17 mouse cellular contexts compared by ENCODE assay signal in genomic region chr15:81650636-81651035, GRCm38 (mm10). TPM values are rescaled to one million over a fixed set of nuclear protein-coding genes. Genes with fewer than 3 reads are reported as not detected.
A peak's percentile ranks its signal among the peaks of the same experiment; 100 is the strongest.
DNase-seq lines count a peak whose midpoint lies in the region; ATAC-seq and TF ChIP-seq lines count a peak whose summit lies in the region.
"Had no signal": no experiment of that assay in that cellular context is flagged by ENCODE, and none has a peak within 500 bp of the region (broad histone marks: within the 10 kb centered on the region; RNA-seq: fewer than 3 reads in every experiment).

No protein-coding gene starts in this region.

- no peaks in the 10 kb centered on the region for H3K27me3 ChIP-seq in hindbrain, embryonic 16.5 days (replicated peaks; ENCODE audit: control insufficient read depth, insufficient read depth, low read length)
- H3K27me3 ChIP-seq: forebrain, embryonic 13.5 days; heart, embryonic 13.5 days; intestine, embryonic 15.5 days; limb, embryonic 13.5 days; liver, embryonic 15.5 days had no signal

- H3K36me3 ChIP-seq in hindbrain, embryonic 16.5 days (ENCODE audit: control insufficient read depth, insufficient read depth, low read length) = peaks cover 32% of the 10 kb centered on the region

- H3K4me3 ChIP-seq in gastrocnemius, adult 2 months = no peak overlapping the region
- H3K4me3 ChIP-seq in hindbrain, embryonic 16.5 days (ENCODE audit: low read length) = no peak overlapping the region
- H3K4me3 ChIP-seq: forebrain, embryonic 13.5 days; heart, embryonic 13.5 days; intestine, embryonic 15.5 days; limb, embryonic 13.5 days; liver, embryonic 15.5 days had no signal

- no peak overlapping the region for H3K9ac ChIP-seq in hindbrain, embryonic 16.5 days (ENCODE audit: low read depth, low read length)
- H3K9ac ChIP-seq: forebrain, embryonic 13.5 days; heart, embryonic 13.5 days; intestine, embryonic 15.5 days; limb, embryonic 13.5 days; liver, embryonic 15.5 days had no signal

- TF ChIP-seq POLR2A in brain, embryonic 14.5 days (IDR thresholded peaks at IDR 0.05; ENCODE audit: borderline replicate concordance, extremely low read depth, insufficient read depth, insufficient read length, poor library complexity, severe bottlenecking) = no peak

- H3K4me2 ChIP-seq in hindbrain, embryonic 16.5 days (ENCODE audit: low read length) = no peak overlapping the region
- H3K4me2 ChIP-seq: forebrain, embryonic 13.5 days; heart, embryonic 13.5 days; intestine, embryonic 15.5 days; limb, embryonic 13.5 days; liver, embryonic 15.5 days; midbrain, embryonic 11.5 days had no signal

- no peaks in the 10 kb centered on the region for H3K9me3 ChIP-seq in hindbrain, embryonic 16.5 days (ENCODE audit: control insufficient read depth, low read length)
- H3K9me3 ChIP-seq: forebrain, embryonic 13.5 days; heart, embryonic 13.5 days; intestine, embryonic 15.5 days; liver, embryonic 15.5 days had no signal

- TF ChIP-seq CTCF in gastrocnemius, adult 2 months (IDR thresholded peaks at IDR 0.05) = no peak
- no peak for TF ChIP-seq CTCF in brain, embryonic 14.5 days (IDR thresholded peaks at IDR 0.05; ENCODE audit: borderline replicate concordance, extremely low read depth, insufficient read depth, insufficient read length)

- no peaks in the 10 kb centered on the region for H3K4me1 ChIP-seq in hindbrain, embryonic 16.5 days (ENCODE audit: control insufficient read depth, insufficient read depth, low read depth, low read length)
- H3K4me1 ChIP-seq: forebrain, embryonic 13.5 days; heart, embryonic 13.5 days; intestine, embryonic 15.5 days; limb, embryonic 13.5 days; liver, embryonic 15.5 days had no signal

- ATAC-seq in hindbrain, embryonic 16.5 days = no peak
- ATAC-seq: forebrain, embryonic 13.5 days; intestine, embryonic 15.5 days had no signal

- WGBS in hindbrain, embryonic 16.5 days = 77% methylated on average over 7 of the region's 7 CpGs

- DNase-seq in gastrocnemius, adult 2 months = peak; percentile 39
- DNase-seq in gastrocnemius, postnatal 10 days = no peak
- DNase-seq in kidney, postnatal 14 days = peak; percentile 7
- DNase-seq in kidney, postnatal 4 days = no peak
- DNase-seq in brain, embryonic 14.5 days (ENCODE audit: low read depth) = peak; percentile 29
- peak; percentile 87 for DNase-seq in cerebellum, adult 9-10 months
- DNase-seq in urinary bladder, postnatal 4 days (ENCODE audit: low spot score in 2 of 2) = no peak
- DNase-seq: B cell, adult 2 months; embryo, embryonic 11 days; right cerebral cortex, postnatal 14 days had no signal

- peak overlapping the region; percentile 24; the same call in 1 of the 2 replicates for H3K27ac ChIP-seq in gastrocnemius, adult 2 months
- no peak overlapping the region for H3K27ac ChIP-seq in hindbrain, embryonic 16.5 days (ENCODE audit: low read depth, low read length)
- H3K27ac ChIP-seq: forebrain, embryonic 13.5 days; heart, embryonic 13.5 days; intestine, embryonic 15.5 days; limb, embryonic 13.5 days; liver, embryonic 15.5 days had no signal

- intact Hi-C loops in gastrocnemius, adult 2 months (cut with DNase I) = no loop called here

RNA-seq across cellular contexts. Expression of gene L3mbtl2, which starts 13.1 kb away (rescaled TPM):
- total RNA-seq in gastrocnemius, adult 2 months (2021) = 1 to 10 TPM; 7.3 to 9.0 TPM
- total RNA-seq in gastrocnemius, postnatal 10 days (2021) = 1 to 10 TPM; 7.5 to 9.3 TPM
- polyA plus RNA-seq in brain, embryonic 14.5 days (2012; rRNA removed) = 24.8 and 25.7 TPM in 2 replicates
- polyA plus RNA-seq in hindbrain, embryonic 16.5 days (2015; fragmentation: Nextera tagmentation; extraction: Ambion mirVana) = 30.3 and 32.9 TPM in 2 replicates

RNA-seq across cellular contexts. Expression of gene Chadl, which starts 46.5 kb away (rescaled TPM):
- 1 to 10 TPM; 1.3 to 1.4 TPM for total RNA-seq in gastrocnemius, adult 2 months (2021)
- total RNA-seq in gastrocnemius, postnatal 10 days (2021) = 1 to 10 TPM; 2.4 to 3.4 TPM
- 14.8 and 14.9 TPM in 2 replicates for polyA plus RNA-seq in brain, embryonic 14.5 days (2012; rRNA removed)
- 39.2 and 42.2 TPM in 2 replicates for polyA plus RNA-seq in hindbrain, embryonic 16.5 days (2015; fragmentation: Nextera tagmentation; extraction: Ambion mirVana)

Comparison
In these comparisons a context has a peak if more than half of its experiments do, and no peak if none do; other contexts are left out.
1. DNase-seq: peak in gastrocnemius, adult 2 months (single experiment), kidney, postnatal 14 days (single experiment), brain, embryonic 14.5 days (single experiment) and cerebellum, adult 9-10 months (single experiment); none in gastrocnemius, postnatal 10 days (single experiment), kidney, postnatal 4 days (0 of 2) and urinary bladder, postnatal 4 days (0 of 2).